In genomic region chr6:137735671-137736238, GRCm38 (mm10) we compare ENCODE assay signal across 8 mouse cellular contexts. TPM values are rescaled to one million over a fixed set of nuclear protein-coding genes. Genes with fewer than 3 reads are reported as not detected.
DNase-seq lines count a peak whose midpoint lies in the region; ATAC-seq and TF ChIP-seq lines count a peak whose summit lies in the region.

No protein-coding gene starts in this region.

- no peaks in the 10 kb centered on the region for H3K9me3 ChIP-seq in kidney, postnatal 0 days (replicated peaks; ENCODE audit: low read length)
- H3K9me3 ChIP-seq in forebrain, embryonic 14.5 days (replicated peaks; ENCODE audit: control insufficient read depth, low read length), result no peaks in the 10 kb centered on the region
- H3K9me3 ChIP-seq in liver, embryonic 15.5 days (replicated peaks), result no peaks in the 10 kb centered on the region

- peak overlapping the region; percentile 88 for H3K27ac ChIP-seq in kidney, postnatal 0 days
- H3K27ac ChIP-seq in forebrain, embryonic 14.5 days (ENCODE audit: low read depth, low read length), result peak overlapping the region; percentile 79; the same call in 1 of the 2 replicates
- H3K27ac ChIP-seq in liver, embryonic 15.5 days (replicated peaks), result peak overlapping the region; percentile 88

- peak overlapping the region; percentile 80 for H3K4me2 ChIP-seq in kidney, postnatal 0 days (ENCODE audit: low read length)
- H3K4me2 ChIP-seq in forebrain, embryonic 14.5 days (ENCODE audit: low read length), result peak overlapping the region; percentile 93
- H3K4me2 ChIP-seq in liver, embryonic 15.5 days, result peak overlapping the region; percentile 92

- peak; percentile 22 for DNase-seq in kidney, postnatal 0 days (ENCODE audit: low spot score)
- no peak for DNase-seq in kidney, adult 11 months
- peak; percentile 37 for DNase-seq in adipocyte (ENCODE audit: low spot score)
- no peak for DNase-seq in forebrain, embryonic 14.5 days (ENCODE audit: low spot score)
- no peak for DNase-seq in urinary bladder, postnatal 4 days (ENCODE audit: low spot score in 2 of 2)
- DNase-seq in right cerebral cortex, adult 18-20 months, result no peak
- DNase-seq in adrenal gland, postnatal 25 days, result no peak

- no peak for TF ChIP-seq CTCF in kidney, postnatal 0 days (IDR thresholded peaks at IDR 0.05; ENCODE audit: low read depth)

- peak overlapping the region; percentile 89 for H3K9ac ChIP-seq in kidney, postnatal 0 days (ENCODE audit: low read depth, low read length)
- H3K9ac ChIP-seq in forebrain, embryonic 14.5 days (ENCODE audit: low read length), result peak overlapping the region; percentile 93
- H3K9ac ChIP-seq in liver, embryonic 15.5 days, result peak overlapping the region; percentile 87

- WGBS in kidney, postnatal 0 days, result 2% methylated on average over 17 of the region's 17 CpGs
- WGBS in forebrain, embryonic 14.5 days, result 6% methylated on average over 17 of the region's 17 CpGs
- WGBS in liver, embryonic 15.5 days (ENCODE audit: insufficient replicate concordance), result 6% methylated on average over 17 of the region's 17 CpGs

- H3K36me3 ChIP-seq in kidney, postnatal 0 days (ENCODE audit: insufficient read depth, low read length), result peaks cover 13% of the 10 kb centered on the region
- H3K36me3 ChIP-seq in forebrain, embryonic 14.5 days (ENCODE audit: control insufficient read depth, insufficient read depth, low read length), result peaks cover 27% of the 10 kb centered on the region
- peaks cover 25% of the 10 kb centered on the region for H3K36me3 ChIP-seq in liver, embryonic 15.5 days (replicated peaks)

- H3K4me1 ChIP-seq in kidney, postnatal 0 days (replicated peaks; ENCODE audit: insufficient read depth, low read length), result peaks cover 7% of the 10 kb centered on the region
- peaks cover 13% of the 10 kb centered on the region for H3K4me1 ChIP-seq in forebrain, embryonic 14.5 days (ENCODE audit: control insufficient read depth, insufficient read depth, low read length)
- peaks cover 39% of the 10 kb centered on the region for H3K4me1 ChIP-seq in liver, embryonic 15.5 days (replicated peaks)

- H3K4me3 ChIP-seq in kidney, postnatal 0 days (replicated peaks; ENCODE audit: low read depth, low read length), result peak overlapping the region; percentile 94
- peak overlapping the region; percentile 96 for H3K4me3 ChIP-seq in forebrain, embryonic 14.5 days (ENCODE audit: low read depth, low read length)
- H3K4me3 ChIP-seq in liver, embryonic 15.5 days (replicated peaks), result peak overlapping the region; percentile 94

- no peak for ATAC-seq in kidney, postnatal 0 days (replicated peaks; ENCODE audit: low FRiP score, low read depth)
- no peak for ATAC-seq in forebrain, embryonic 14.5 days
- ATAC-seq in liver, embryonic 15.5 days (ENCODE audit: insufficient read depth), result no peak

- H3K27me3 ChIP-seq in kidney, postnatal 0 days (ENCODE audit: insufficient read depth, low read length), result no peaks in the 10 kb centered on the region
- H3K27me3 ChIP-seq in forebrain, embryonic 14.5 days (replicated peaks; ENCODE audit: control insufficient read depth, insufficient read depth, low read length), result no peaks in the 10 kb centered on the region
- peaks cover 9% of the 10 kb centered on the region for H3K27me3 ChIP-seq in liver, embryonic 15.5 days

RNA-seq across cellular contexts. Expression of gene Strap, which starts 0.9 kb away (rescaled TPM):
- 138 and 151 TPM in 2 replicates for polyA plus RNA-seq in kidney, postnatal 0 days (2015; fragmentation: Nextera tagmentation; extraction: Ambion mirVana)
- 209 and 220 TPM in 2 replicates for polyA plus RNA-seq in forebrain, embryonic 14.5 days (2014; fragmentation: Nextera tagmentation; extraction: Ambion mirVana)
- 70.0 and 72.9 TPM in 2 replicates for polyA plus RNA-seq in liver, embryonic 15.5 days (2015; fragmentation: Nextera tagmentation; extraction: Ambion mirVana)
- 107 and 111 TPM in 2 replicates for total RNA-seq in adrenal gland, postnatal 25 days (2021)

RNA-seq across cellular contexts. Expression of gene Dera, which starts 18.6 kb away (rescaled TPM):
- 85.5 and 92.3 TPM in 2 replicates for polyA plus RNA-seq in kidney, postnatal 0 days (2015; fragmentation: Nextera tagmentation; extraction: Ambion mirVana)
- 12.8 and 17.8 TPM in 2 replicates for polyA plus RNA-seq in forebrain, embryonic 14.5 days (2014; fragmentation: Nextera tagmentation; extraction: Ambion mirVana)
- 39.9 and 41.0 TPM in 2 replicates for polyA plus RNA-seq in liver, embryonic 15.5 days (2015; fragmentation: Nextera tagmentation; extraction: Ambion mirVana)
- 30.0 and 31.3 TPM in 2 replicates for total RNA-seq in adrenal gland, postnatal 25 days (2021)

Comparison
In these comparisons a context has a peak if more than half of its experiments do, and no peak if none do; other contexts are left out.
1. DNase-seq: peak in kidney, postnatal 0 days (single experiment) and adipocyte (single experiment); none in kidney, adult 11 months (single experiment), forebrain, embryonic 14.5 days (single experiment), urinary bladder, postnatal 4 days (0 of 2), right cerebral cortex, adult 18-20 months (single experiment) and adrenal gland, postnatal 25 days (single experiment).
2. Peak in every context shown above with its lines, with median percentiles within 50 percentile points of each other: H3K27ac ChIP-seq, H3K4me2 ChIP-seq, H3K4me3 ChIP-seq and H3K9ac ChIP-seq.